Mouse (Mus musculus) common myeloid progenitor, adult 5-6 weeks (primary cell): ENCODE data around the gene Dusp10. TPM values are rescaled to one million over a fixed set of nuclear protein-coding genes. Genes with fewer than 3 reads are reported as not detected.

Source experiments
- ATAC-seq: replicated peaks from 2 replicates; pipeline ENCODE4 v1.8.0; 2016; ENCODE audit warnings: low read depth, mild to moderate bottlenecking, moderate TSS enrichment, inconsistent platforms; ENCODE audit not compliant: poor library complexity, severe bottlenecking
- total RNA-seq: library from RNA; stranded (forward); fragments of 200-1000, 187-1606 nt; gene quantifications from 2 replicates; pipeline ENCODE4 v1.2.3, GENCODE M21; 2017

Dusp10 gene
- total RNA-seq, 1 experiment from 2014 or later, result 3.6 TPM

- ATAC-seq, result no peak
Observed at GRCm38 (mm10) chr1:184052331-184052730, 39.2 kb downstream of the Dusp10 start.

GRCm38 (mm10) chr1:184053141-184053540 is 40.0 kb downstream of the Dusp10 start:
- ATAC-seq, result no peak

- no peak for ATAC-seq
Observed at GRCm38 (mm10) chr1:184053711-184054110, 40.6 kb downstream of the Dusp10 start.

GRCm38 (mm10) chr1:184054176-184054575 is 41.1 kb downstream of the Dusp10 start:
- no peak for ATAC-seq

GRCm38 (mm10) chr1:184058206-184058605 is 45.1 kb downstream of the Dusp10 start:
- no peak for ATAC-seq

- no peak for ATAC-seq
Observed at GRCm38 (mm10) chr1:184059814-184060213, 46.7 kb downstream of the Dusp10 start.

- ATAC-seq, result no peak
Observed at GRCm38 (mm10) chr1:184060381-184060780, 47.3 kb downstream of the Dusp10 start.

- peak; percentile 50 for ATAC-seq
Observed at GRCm38 (mm10) chr1:184060828-184061734, 48.0 kb downstream of the Dusp10 start.

- no peak for ATAC-seq
Observed at GRCm38 (mm10) chr1:184061901-184062300, 48.8 kb downstream of the Dusp10 start.

GRCm38 (mm10) chr1:184064306-184064705 is 51.2 kb downstream of the Dusp10 start:
- 0 out of 2 replicates have a peak, but pooled peaks have one; percentile 16 for ATAC-seq

- ATAC-seq, result no peak
Observed at GRCm38 (mm10) chr1:184065589-184066361, 52.7 kb downstream of the Dusp10 start.

GRCm38 (mm10) chr1:184066460-184067287 is 53.6 kb downstream of the Dusp10 start:
- peak; percentile 55 for ATAC-seq

GRCm38 (mm10) chr1:184067704-184068558 is 54.8 kb downstream of the Dusp10 start:
- ATAC-seq, result no peak

GRCm38 (mm10) chr1:184068971-184069370 is 55.9 kb downstream of the Dusp10 start:
- ATAC-seq, result no peak

- no peak for ATAC-seq
Observed at GRCm38 (mm10) chr1:184076065-184076464, 63.0 kb downstream of the Dusp10 start.

- no peak for ATAC-seq
Observed at GRCm38 (mm10) chr1:184076756-184077155, 63.7 kb downstream of the Dusp10 start.

GRCm38 (mm10) chr1:184079304-184079703 is 66.2 kb downstream of the Dusp10 start:
- peak; percentile 65 for ATAC-seq

GRCm38 (mm10) chr1:184082661-184083060 is 69.6 kb downstream of the Dusp10 start:
- no peak for ATAC-seq

- ATAC-seq, result no peak
Observed at GRCm38 (mm10) chr1:184083166-184083565, 70.1 kb downstream of the Dusp10 start.
